Mouse (Mus musculus) adrenal gland, postnatal 4 days (tissue): Measurements from ENCODE around the gene Oaz2. TPM values are rescaled to one million over a fixed set of nuclear protein-coding genes. Genes with fewer than 3 reads are reported as not detected.
"Not testable (repeated sequence)": the region's sequence is repeated elsewhere in the genome, so short reads cannot be mapped to it uniquely, and the experiment has no call there.

Experiments used
- DNase-seq, 2 experiments: peaks; one replicate each; pipeline ENCODE4 v3.0.0; 2021 to 2022; ENCODE audit warnings: low spot score in 2 of 2, mixed read lengths in 2 of 2
- total RNA-seq, 2 experiments: library from RNA; stranded (reverse); gene quantifications; 2 replicates each; pipeline ENCODE4 v1.2.3; 2021

Gene Oaz2
- total RNA-seq, 2 experiments from 2014 or later: 173 to 180 TPM

- DNase-seq: not testable (repeated sequence)
These were observed 22.1 kb downstream of the Oaz2 start for GRCm38 (mm10) chr9:65689869-65690268.

GRCm38 (mm10) chr9:65692466-65692865 is 24.7 kb downstream of the Oaz2 start:
- DNase-seq: no peak

GRCm38 (mm10) chr9:65692959-65693603 is 25.3 kb downstream of the Oaz2 start:
- DNase-seq: no peak

GRCm38 (mm10) chr9:65695646-65696045 is 27.8 kb downstream of the Oaz2 start:
- DNase-seq: no peak

- DNase-seq: no peak
These were observed 28.5 kb downstream of the Oaz2 start for GRCm38 (mm10) chr9:65696337-65696736.

- DNase-seq: no peak
These were observed 29.6 kb downstream of the Oaz2 start for GRCm38 (mm10) chr9:65697356-65697755.

GRCm38 (mm10) chr9:65697992-65698391 is 30.2 kb downstream of the Oaz2 start:
- no peak for DNase-seq

- DNase-seq: no peak
These were observed 32.7 kb downstream of the Oaz2 start for GRCm38 (mm10) chr9:65700504-65700903.

- DNase-seq: no peak
These were observed 34.5 kb downstream of the Oaz2 start for GRCm38 (mm10) chr9:65702286-65702685.

- no peak for DNase-seq
These were observed 35.4 kb downstream of the Oaz2 start for GRCm38 (mm10) chr9:65703241-65703640.

GRCm38 (mm10) chr9:65703926-65704595 is 36.3 kb downstream of the Oaz2 start:
- no peak for DNase-seq

GRCm38 (mm10) chr9:65718195-65718594 is 50.4 kb downstream of the Oaz2 start:
- no peak for DNase-seq

- DNase-seq: no peak
These were observed 53.4 kb downstream of the Oaz2 start for GRCm38 (mm10) chr9:65721161-65721566.

GRCm38 (mm10) chr9:65724471-65725290 is 56.9 kb downstream of the Oaz2 start:
- DNase-seq: no peak

- DNase-seq: no peak
These were observed 57.5 kb downstream of the Oaz2 start for GRCm38 (mm10) chr9:65725291-65725622.

GRCm38 (mm10) chr9:65726431-65726830 is 58.6 kb downstream of the Oaz2 start:
- DNase-seq: no peak

- DNase-seq: no peak
These were observed 59.7 kb downstream of the Oaz2 start for GRCm38 (mm10) chr9:65727491-65727890.

- no peak for DNase-seq
These were observed 60.8 kb downstream of the Oaz2 start for GRCm38 (mm10) chr9:65728588-65728987.

- DNase-seq: no peak
These were observed 67.1 kb downstream of the Oaz2 start for GRCm38 (mm10) chr9:65734931-65735330.
